Comparison of ENCODE assay signal across 10 mouse cellular contexts in the genomic region with DNA sequence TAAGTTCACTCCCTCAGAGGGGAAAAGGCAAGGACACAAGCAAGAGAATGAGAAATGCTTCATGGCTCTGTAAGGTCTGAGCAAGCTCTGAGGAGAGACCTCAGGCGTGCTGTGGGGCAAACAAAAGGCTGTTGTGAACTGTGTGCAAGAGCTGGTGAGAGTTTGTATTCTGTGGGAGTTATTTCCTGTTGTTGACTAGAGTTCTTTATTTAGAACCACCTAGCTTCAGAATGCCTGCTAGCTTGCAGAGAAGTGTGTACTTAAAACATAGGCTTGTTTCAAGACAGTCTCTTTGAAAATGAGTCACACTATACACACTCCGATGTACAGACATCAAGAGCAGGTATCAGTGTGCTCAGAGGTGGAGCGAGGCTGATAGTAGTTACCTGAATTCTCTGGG.
DNase-seq lines count a peak whose midpoint lies in the region; ATAC-seq and TF ChIP-seq lines count a peak whose summit lies in the region.
"Had no signal": no experiment of that assay in that cellular context is flagged by ENCODE, and none has a peak within 500 bp of the region (broad histone marks: within the 10 kb centered on the region; RNA-seq: fewer than 3 reads in every experiment).

No protein-coding gene starts in this region.

- no peaks in the 10 kb centered on the region for H3K9me3 ChIP-seq in lung, embryonic 14.5 days (ENCODE audit: low read depth, low read length)
- 0 out of 2 replicates have a peak, but pooled peaks cover 3% of the 10 kb centered on the region for H3K9me3 ChIP-seq in limb, embryonic 12.5 days
- H3K9me3 ChIP-seq: liver, embryonic 15.5 days had no signal

- H3K4me3 ChIP-seq in lung, embryonic 14.5 days (ENCODE audit: low read depth, low read length), result no peak overlapping the region
- H3K4me3 ChIP-seq in limb, embryonic 12.5 days (replicated peaks), result no peak overlapping the region
- H3K4me3 ChIP-seq: liver, embryonic 15.5 days had no signal

- no peak for TF ChIP-seq CTCF in lung, embryonic 14.5 days (IDR thresholded peaks at IDR 0.05; ENCODE audit: low read depth)

- no peaks in the 10 kb centered on the region for H3K27me3 ChIP-seq in lung, embryonic 14.5 days (ENCODE audit: insufficient read depth, low read length)
- H3K27me3 ChIP-seq in limb, embryonic 12.5 days, result no peaks in the 10 kb centered on the region
- H3K27me3 ChIP-seq: liver, embryonic 15.5 days had no signal

- no peaks in the 10 kb centered on the region for H3K4me1 ChIP-seq in lung, embryonic 14.5 days (ENCODE audit: insufficient read depth)
- H3K4me1 ChIP-seq in limb, embryonic 12.5 days (replicated peaks), result peaks cover 16% of the 10 kb centered on the region
- H3K4me1 ChIP-seq: liver, embryonic 15.5 days had no signal

- H3K27ac ChIP-seq in lung, embryonic 14.5 days (ENCODE audit: low read depth), result peak overlapping the region; percentile 33; the same call in 1 of the 2 replicates
- peak overlapping the region; percentile 76 for H3K27ac ChIP-seq in limb, embryonic 12.5 days
- H3K27ac ChIP-seq: liver, embryonic 15.5 days had no signal

- no peak overlapping the region for H3K4me2 ChIP-seq in lung, embryonic 14.5 days
- H3K4me2 ChIP-seq in limb, embryonic 12.5 days, result no peak overlapping the region
- H3K4me2 ChIP-seq: liver, embryonic 15.5 days had no signal

- ATAC-seq in frontal cortex, adult (ENCODE audit: low TSS enrichment), result peak; percentile 70
- no peak for ATAC-seq in lung, embryonic 14.5 days (ENCODE audit: insufficient read depth)
- no peak for ATAC-seq in limb, embryonic 12.5 days (ENCODE audit: insufficient number of reproducible peaks, insufficient read depth, low FRiP score, low TSS enrichment, low read depth)

- 54% methylated on average over 3 of the region's 3 CpGs for WGBS in lung, embryonic 14.5 days
- 70% methylated on average over 3 of the region's 3 CpGs for WGBS in limb, embryonic 12.5 days

- H3K9ac ChIP-seq in lung, embryonic 14.5 days, result no peak overlapping the region
- H3K9ac ChIP-seq in limb, embryonic 12.5 days (replicated peaks), result no peak overlapping the region
- H3K9ac ChIP-seq: liver, embryonic 15.5 days had no signal

- no peak for DNase-seq in frontal cortex, postnatal 10 days (ENCODE audit: low spot score in 2 of 2)
- peak; percentile 30 for DNase-seq in lung, embryonic 14.5 days
- DNase-seq in lung, postnatal 4 days, result no peak
- DNase-seq in thymus, postnatal 0 days (ENCODE audit: low spot score), result peak; percentile 74
- DNase-seq in cerebellum, adult 8-10 months, result no peak
- no peak for DNase-seq in left cerebral cortex, adult 8-10 months (ENCODE audit: low spot score in 2 of 2)
- DNase-seq: B cell, adult 2 months had no signal

- no peaks in the 10 kb centered on the region for H3K36me3 ChIP-seq in lung, embryonic 14.5 days (ENCODE audit: insufficient read depth)
- no peaks in the 10 kb centered on the region for H3K36me3 ChIP-seq in limb, embryonic 12.5 days
- H3K36me3 ChIP-seq: liver, embryonic 15.5 days had no signal

Comparison
In these comparisons a context has a peak if more than half of its experiments do, and no peak if none do; other contexts are left out.
1. DNase-seq: peak in lung, embryonic 14.5 days (single experiment) and thymus, postnatal 0 days (single experiment); none in frontal cortex, postnatal 10 days (0 of 2), lung, postnatal 4 days (0 of 2), cerebellum, adult 8-10 months (single experiment) and left cerebral cortex, adult 8-10 months (0 of 2).